Mouse (Mus musculus): ENCODE data around the gene Apba3. TPM values are rescaled to one million over a fixed set of nuclear protein-coding genes. Genes with fewer than 3 reads are reported as not detected.

Gene Apba3
- 10 to 100 TPM; 26.1 to 28.4 TPM for total RNA-seq (2023)

DNA sequence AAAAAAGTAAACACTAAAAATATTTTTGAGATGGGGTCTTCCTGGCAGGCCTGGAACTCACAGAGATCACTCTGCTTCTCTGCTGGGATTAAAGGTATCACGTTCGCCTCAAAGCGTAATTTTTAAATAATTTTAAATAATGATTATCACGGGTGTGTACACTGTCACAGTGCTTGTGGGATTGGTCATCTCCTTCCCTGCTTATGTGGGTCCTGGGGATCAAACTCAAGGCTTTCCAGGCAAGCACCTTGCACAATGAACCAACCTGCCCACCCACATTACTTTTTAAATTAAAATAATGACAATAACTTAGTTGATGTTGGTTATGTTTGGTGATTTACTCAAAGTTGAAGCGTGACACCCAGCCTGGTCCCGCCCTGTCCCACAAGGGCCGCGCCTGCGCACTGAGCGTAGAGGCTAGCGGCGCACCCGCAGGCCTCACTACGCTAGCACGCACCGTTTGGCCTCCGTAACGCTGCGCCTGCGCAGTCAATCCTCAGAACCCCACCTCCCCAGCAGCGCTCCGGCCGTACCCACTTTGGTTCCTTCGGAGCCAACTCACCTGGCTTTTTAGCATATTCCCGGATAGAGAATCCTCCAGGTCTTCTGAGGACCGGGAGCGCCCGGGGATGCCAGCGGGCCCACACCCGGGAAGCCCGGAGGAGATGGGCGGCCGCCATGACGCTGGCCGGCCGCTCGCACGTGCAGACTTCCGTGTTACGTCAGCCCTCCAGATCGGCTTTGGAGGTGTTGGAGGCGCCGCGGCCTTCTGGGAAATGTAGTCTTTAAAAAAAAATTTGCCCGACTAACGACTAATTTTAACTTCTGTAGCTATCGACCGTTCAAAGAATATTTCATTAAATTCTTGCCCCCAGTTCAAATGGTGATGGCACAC lies at the start of gene Apba3, which contains the start of gene Mrpl54:
Gene Apba3 (plus strand): TSS at position 750 of the 895 bp plus-strand sequence.
Gene Mrpl54 (minus strand): TSS at position 724 of the 895 bp plus-strand sequence.

DNA sequence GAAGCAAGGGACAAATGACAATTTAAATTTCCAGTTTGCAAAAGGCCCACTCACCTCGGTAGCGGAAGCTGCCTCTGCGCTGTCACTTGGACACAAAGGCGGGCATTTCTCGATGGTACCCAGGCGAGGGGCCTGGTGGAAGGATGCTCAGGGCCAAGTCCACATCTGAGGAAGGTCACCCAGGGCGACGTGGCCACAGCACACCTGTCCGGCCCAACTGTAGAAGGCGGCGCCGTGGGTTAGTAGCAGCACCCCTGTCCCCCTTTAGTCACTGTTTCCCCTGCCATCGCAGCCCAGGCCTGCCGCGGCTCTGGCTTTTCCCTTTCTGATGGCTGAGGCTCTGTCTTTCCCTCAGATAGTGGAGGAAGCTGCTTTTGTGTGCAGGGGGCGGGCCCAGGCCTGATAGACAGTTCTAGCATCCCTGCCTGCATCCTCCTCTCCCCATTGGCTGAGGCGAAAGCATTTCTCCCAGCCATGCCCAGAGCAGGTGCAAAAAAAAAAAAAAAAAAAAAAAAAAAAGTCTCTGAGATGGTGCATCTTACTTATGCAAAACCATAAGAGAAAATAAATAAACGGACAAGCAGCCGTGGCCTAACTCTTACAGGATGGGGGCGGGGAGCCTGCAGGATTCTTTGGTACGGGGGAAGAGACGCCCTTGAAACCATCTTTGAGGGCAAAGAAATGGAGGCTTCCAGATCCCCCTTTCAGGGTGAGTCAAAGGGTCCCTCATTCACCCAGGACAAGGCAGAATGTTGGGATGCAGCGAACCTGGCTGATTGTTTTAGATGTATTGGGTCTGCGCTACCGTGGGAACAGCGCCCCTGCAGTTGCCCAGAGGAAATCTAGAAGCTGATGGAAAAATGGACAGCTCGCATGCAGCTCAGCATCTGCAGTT lies 36.1 kb upstream of the Apba3 start, which contains the start of gene Atcay:
Gene Atcay (minus strand): TSS at position 396 of the 895 bp plus-strand sequence.

DNA sequence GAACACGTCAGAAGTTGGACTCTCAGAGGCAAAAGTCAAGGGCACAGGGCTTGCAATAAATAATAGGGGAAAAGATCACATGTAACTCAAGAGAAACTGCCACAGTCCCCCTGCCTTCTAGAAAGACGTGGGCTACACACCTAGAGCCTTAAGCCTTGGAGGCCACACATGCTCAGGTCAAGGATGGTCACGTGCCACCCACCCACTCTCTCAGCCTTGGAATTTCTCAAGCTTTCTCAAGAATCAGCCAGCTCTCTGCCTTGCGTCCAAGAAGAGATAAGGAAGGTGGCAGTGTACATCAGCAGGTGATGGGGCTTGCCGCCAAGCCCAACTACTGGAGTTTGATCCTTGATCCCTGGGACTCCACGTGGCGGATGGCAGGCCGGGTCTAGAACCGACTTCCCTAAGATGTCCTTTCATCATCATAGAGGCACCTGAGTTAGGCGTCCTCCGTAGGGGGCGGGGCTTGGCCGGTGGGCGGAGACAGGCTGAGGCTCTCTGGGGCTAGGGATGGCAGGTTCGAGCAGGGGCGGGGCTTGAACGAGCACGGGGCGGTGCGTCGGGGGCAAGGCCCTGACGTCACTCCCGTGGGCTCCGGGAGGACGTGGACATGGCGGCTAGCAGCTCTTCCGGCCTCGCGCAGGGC lies 34.1 kb upstream of the Apba3 start, which contains the start of gene Zfr2:
Gene Zfr2 (plus strand): TSS at position 576 of the 646 bp plus-strand sequence.

DNA sequence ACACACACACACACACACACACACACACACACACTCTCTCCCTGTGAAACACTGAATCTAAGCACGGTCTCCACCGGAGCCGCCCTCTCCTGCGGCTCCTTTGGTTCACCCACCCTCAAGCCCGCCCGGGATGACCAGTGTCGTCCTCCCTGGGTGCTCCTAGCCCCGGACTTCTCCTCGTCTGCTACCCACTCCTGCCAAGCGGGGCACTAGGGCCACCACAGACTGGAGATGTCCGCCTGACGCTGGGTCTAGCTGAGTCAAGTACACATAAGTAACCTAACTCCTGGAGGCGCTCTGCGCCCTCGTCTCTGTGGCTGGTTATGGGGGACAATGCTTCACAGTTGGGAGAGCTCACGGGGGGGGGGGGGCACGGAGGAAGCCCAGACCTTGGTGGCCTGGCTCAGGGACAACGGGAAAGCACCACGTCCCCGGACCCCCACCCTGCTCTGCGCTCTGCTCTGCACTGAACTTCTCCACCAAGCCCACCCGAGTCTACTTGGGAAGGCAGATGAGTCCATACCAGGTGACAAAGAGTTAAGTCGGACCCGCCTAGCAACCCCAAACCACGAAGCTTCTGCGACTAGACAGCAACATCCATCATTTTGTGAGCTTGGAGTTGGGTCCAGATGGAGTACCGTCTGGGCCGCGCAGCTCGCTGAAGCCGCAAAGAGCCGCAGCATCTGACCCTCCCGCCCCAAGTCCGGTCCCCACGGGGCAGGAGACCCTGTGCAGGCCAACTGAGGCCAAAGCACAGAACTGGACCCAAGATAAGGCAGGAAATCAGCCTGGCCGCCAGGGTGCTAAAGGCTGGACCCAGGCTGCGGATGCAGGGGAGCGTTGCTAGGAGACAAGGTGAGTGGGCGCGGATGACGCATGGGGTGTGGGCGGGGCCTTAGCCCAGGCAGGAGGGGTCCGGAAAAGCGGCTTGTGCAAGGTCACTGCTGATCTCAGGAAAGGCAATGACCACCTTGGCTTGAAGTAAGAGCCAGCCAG lies 14.0 kb upstream of the Apba3 start, which contains the start of gene Matk:
Gene Matk (plus strand): TSS at position 512 of the 996 bp plus-strand sequence.

DNA sequence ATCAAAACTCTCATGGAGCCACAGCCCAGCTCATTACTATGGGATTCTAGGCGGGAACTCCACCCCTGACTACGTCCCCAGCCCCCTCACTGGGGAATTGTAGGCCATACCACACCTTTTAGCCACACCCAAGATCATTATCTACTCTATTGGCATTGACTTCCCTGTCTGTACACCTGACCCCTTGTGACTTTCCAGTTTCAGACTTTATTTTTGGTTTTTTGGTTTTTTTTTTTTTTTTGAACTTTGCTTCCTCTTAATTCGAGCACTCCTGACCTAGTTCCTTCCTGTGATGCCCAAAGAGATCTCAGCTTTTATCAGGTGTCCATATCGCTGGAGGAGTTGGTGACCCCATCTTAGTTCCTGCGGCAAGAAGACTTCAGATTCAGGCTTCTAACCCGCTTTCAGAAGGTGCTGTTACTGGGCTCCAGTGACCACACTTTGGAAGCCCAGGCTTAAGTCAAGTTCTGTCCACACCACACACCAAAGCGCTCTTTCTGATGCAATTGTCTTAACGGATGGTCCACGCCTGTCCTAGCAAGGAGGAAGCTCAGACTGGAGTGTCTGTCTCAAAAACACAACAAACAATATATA lies 24.8 kb downstream of the Apba3 start, which contains the start of gene Tjp3:
Gene Tjp3 (minus strand): TSS at position 71 of the 594 bp plus-strand sequence.

DNA sequence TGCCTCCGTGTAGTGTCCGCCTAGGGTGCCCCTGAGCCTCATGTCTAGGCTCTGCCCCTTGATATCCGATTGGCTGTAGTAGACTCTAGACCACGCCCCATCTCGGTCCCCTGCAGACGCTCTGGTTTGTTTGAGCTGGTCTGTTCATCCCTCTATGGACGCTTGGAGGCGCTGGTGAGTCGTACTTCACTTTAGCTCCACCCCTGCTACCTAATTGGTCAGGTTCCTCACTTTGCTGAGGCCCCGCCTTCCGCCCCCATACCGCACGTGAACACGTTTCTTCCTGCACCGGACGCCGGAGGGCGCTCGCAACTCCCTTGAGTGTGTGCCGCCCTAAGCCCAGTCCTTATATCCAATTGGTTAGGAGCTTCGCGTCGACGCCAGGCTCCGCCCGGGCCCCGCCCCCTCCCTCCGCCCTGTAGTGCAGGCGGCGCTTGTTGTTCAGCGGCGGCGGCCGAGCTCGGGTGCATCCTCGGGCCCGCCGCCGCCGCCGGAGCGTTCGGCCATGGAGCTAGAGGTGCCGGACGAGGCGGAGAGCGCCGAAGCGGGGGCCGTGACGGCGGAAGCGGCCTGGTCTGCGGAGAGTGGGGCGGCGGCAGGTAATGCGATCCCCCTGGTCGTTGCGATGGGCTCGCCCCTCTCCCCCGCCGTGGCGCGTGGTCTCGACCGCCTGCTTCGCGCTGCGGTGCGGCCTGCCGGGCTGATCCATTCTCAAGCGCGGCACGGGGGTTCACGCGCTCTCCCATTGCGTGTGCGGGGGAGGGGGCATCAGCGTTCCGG lies 26.0 kb downstream of the Apba3 start, which contains the start of gene Pip5k1c:
Gene Pip5k1c (plus strand): TSS at position 410 of the 780 bp plus-strand sequence.

GRCm38 (mm10) chr10:81320550-81321347 lies 54.0 kb downstream of the Apba3 start, which contains the start of gene Cactin:
Gene Cactin (plus strand): TSS chr10:81321103.

Other genes starting within 250 kb of the Apba3 start
- not detected for gene Diras1, start 241.3 kb upstream of the Apba3 start, total RNA-seq (2023)
- 10 to 100 TPM; 11.6 to 13.3 TPM for gene Slc39a3, start 229.5 kb upstream of the Apba3 start, total RNA-seq (2023)
- gene Sgta, start 206.8 kb upstream of the Apba3 start, total RNA-seq (2023): 10 to 100 TPM; 49.0 to 54.7 TPM
- 1 to 10 TPM; 5.8 to 6.9 TPM for gene Thop1, start 196.9 kb upstream of the Apba3 start, total RNA-seq (2023)
- 1 to 10 TPM in 1 of 2 experiments, under 1 TPM in 1; 0.64 to 1.2 TPM for gene Creb3l3, start 168.1 kb upstream of the Apba3 start, total RNA-seq (2023)
- gene Map2k2, start 161.0 kb upstream of the Apba3 start, total RNA-seq (2023): 10 to 100 TPM; 84.3 to 89.6 TPM
- 10 to 100 TPM; 60.7 to 67.8 TPM for gene Zbtb7a, start 131.7 kb upstream of the Apba3 start, total RNA-seq (2023)
- gene Pias4, start 99.0 kb upstream of the Apba3 start, total RNA-seq (2023): 10 to 100 TPM; 27.4 to 29.6 TPM
- gene Eef2, start 90.3 kb upstream of the Apba3 start, total RNA-seq (2023): 100 to 1,000 TPM; 738 to 811 TPM
- 10 to 100 TPM; 26.7 to 27.9 TPM for gene Dapk3, start 84.0 kb upstream of the Apba3 start, total RNA-seq (2023)
- not detected for gene 4930442H23Rik, start 83.1 kb upstream of the Apba3 start, total RNA-seq (2023)
- gene Nmrk2, start 64.9 kb upstream of the Apba3 start, total RNA-seq (2023): not detected
- gene Atcay, start 36.1 kb upstream of the Apba3 start, total RNA-seq (2023): not detected
- gene Zfr2, start 33.8 kb upstream of the Apba3 start, total RNA-seq (2023): 1 to 10 TPM in 1 of 2 experiments, under 1 TPM in 1; 0.24 to 1.1 TPM
- 10 to 100 TPM in 1 of 2 experiments, 1 to 10 TPM in 1; 5.1 to 10.3 TPM for gene Matk, start 14.0 kb upstream of the Apba3 start, total RNA-seq (2023)
- 10 to 100 TPM; 33.8 to 41.6 TPM for gene Mrpl54, start within 50 bp of the Apba3 start, total RNA-seq (2023)
- gene Tjp3, start 24.6 kb downstream of the Apba3 start, total RNA-seq (2023): 1 to 10 TPM; 5.1 to 5.4 TPM
- 10 to 100 TPM; 92.2 TPM for gene Pip5k1c, start 26.0 kb downstream of the Apba3 start, total RNA-seq (2023)
- gene Cactin, start 54.1 kb downstream of the Apba3 start, total RNA-seq (2023): 10 to 100 TPM; 25.0 to 30.3 TPM
- under 1 TPM; 0.49 to 0.58 TPM for gene Tbxa2r, start 61.8 kb downstream of the Apba3 start, total RNA-seq (2023)
- not detected for gene Gipc3, start 76.3 kb downstream of the Apba3 start, total RNA-seq (2023)
- 10 to 100 TPM; 41.7 to 57.4 TPM for gene Hmg20b, start 83.5 kb downstream of the Apba3 start, total RNA-seq (2023)
- gene Mfsd12, start 90.5 kb downstream of the Apba3 start, total RNA-seq (2023): 10 to 100 TPM; 16.0 to 20.4 TPM
- 1 to 10 TPM; 4.5 to 5.1 TPM for gene 4930404N11Rik, start 98.9 kb downstream of the Apba3 start, total RNA-seq (2023)
- 10 to 100 TPM; 49.9 to 55.8 TPM for gene Fzr1, start 111.6 kb downstream of the Apba3 start, total RNA-seq (2023)
- gene Dohh, start 117.5 kb downstream of the Apba3 start, total RNA-seq (2023): 10 to 100 TPM; 16.9 to 19.6 TPM
- gene Gm48551, start 117.5 kb downstream of the Apba3 start, total RNA-seq (2023): 1 to 10 TPM in 1 of 2 experiments, under 1 TPM in 1; 0.35 to 1.0 TPM
- not detected for gene Gm48552, start 122.0 kb downstream of the Apba3 start, total RNA-seq (2023)
- gene Smim24, start 126.1 kb downstream of the Apba3 start, total RNA-seq (2023): 1 to 10 TPM; 5.6 to 9.3 TPM
- 10 to 100 TPM; 59.7 to 65.2 TPM for gene Nfic, start 188.7 kb downstream of the Apba3 start, total RNA-seq (2023)
- gene Celf5, start 215.7 kb downstream of the Apba3 start, total RNA-seq (2023): under 1 TPM in 1 of 2 experiments, not detected in 1; 0.46 TPM
- 100 to 1,000 TPM; 112 to 133 TPM for gene Ncln, start 229.4 kb downstream of the Apba3 start, total RNA-seq (2023)
- gene S1pr4, start 233.2 kb downstream of the Apba3 start, total RNA-seq (2023): 10 to 100 TPM; 68.9 to 87.5 TPM

All from neutrophil, adult 59 days (primary cell).